Mouse (Mus musculus): ENCODE data around the gene Gjb2. TPM values are rescaled to one million over a fixed set of nuclear protein-coding genes. Genes with fewer than 3 reads are reported as not detected.
A peak's percentile ranks its signal among the peaks of the same experiment; 100 is the strongest.

Gene Gjb2
- polyA plus RNA-seq, 1 experiment from 2014 or later = 92.7 TPM

DNA sequence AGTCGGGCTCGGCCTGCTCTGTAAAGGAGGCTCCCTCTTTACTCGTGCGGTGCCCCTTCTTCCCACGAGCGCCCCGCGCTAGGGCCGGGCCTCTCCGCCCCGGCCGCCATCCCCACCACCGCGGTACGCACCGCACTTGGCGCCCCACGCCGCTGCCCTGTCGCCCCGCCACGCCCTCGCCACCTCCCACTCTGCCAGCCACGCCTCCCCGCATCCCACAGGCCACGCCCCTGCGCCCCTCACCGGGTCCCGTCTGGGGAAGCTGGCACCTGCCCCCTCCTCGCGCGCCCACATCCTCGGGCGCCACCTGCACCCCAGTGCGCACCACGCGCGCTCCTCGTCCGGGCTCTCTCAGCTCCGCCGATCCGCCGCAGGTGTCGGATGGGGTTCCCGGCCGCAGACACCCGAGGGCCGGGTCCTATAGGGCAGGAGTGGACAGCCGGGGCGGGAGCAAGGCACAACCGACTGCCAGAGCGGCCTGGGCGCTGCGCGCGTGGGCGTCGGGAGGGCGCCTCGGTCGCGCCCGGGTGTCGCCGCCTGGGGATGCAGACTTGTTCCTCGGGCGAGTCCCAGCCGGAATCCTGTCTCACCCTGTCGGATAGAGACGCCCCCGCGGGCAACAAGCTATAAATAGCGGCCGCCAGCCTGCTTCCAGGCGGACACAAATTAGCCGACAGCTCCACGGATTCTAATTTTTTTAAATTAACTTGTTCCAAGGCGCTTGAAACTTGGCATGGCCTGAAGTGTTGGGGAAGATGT is 46.8 kb downstream of the Gjb2 start, which contains the start of gene Gja3:
Gene Gja3 (minus strand): TSS at position 538 of the 759 bp plus-strand sequence.
- H3K36me3 ChIP-seq = no peaks in the 10 kb centered on the region
- H3K9me3 ChIP-seq = no peaks in the 10 kb centered on the region
- under 1% methylated on average over 76 of the region's 79 CpGs for WGBS
- peaks cover 44% of the 10 kb centered on the region for H3K27me3 ChIP-seq
- ATAC-seq (ENCODE audit: low FRiP score, low read depth) = peak; percentile 67
- H3K27ac ChIP-seq = no peak within 1 kb of the TSS
- peak within 1 kb of the TSS; percentile 95 for H3K4me2 ChIP-seq (replicated peaks)
- peak within 1 kb of the TSS; percentile 64 for H3K9ac ChIP-seq
- peaks cover 23% of the 10 kb centered on the region for H3K4me1 ChIP-seq
- peak within 1 kb of the TSS; percentile 60 for H3K4me3 ChIP-seq

DNA sequence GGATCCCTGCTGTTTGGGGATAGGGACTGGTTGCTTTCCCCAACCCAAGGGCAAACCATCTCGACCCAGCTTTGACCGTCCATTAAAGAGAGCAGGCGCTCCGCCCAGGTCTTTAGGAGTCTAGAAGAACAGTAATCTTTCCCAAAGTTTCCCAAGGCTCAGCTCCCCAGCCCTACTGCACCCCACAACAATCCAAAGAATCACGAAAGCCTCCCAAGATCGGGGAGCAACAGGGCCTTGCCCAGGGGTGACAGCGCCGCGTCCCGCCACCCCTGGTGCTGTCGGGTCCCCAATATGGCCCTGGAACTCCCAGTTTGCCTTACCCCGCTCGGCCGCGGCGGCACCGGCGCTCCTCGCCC is 47.3 kb downstream of the Gjb2 start:
- peaks cover 23% of the 10 kb centered on the region for H3K4me1 ChIP-seq
- peaks cover 44% of the 10 kb centered on the region for H3K27me3 ChIP-seq
- H3K4me2 ChIP-seq (replicated peaks) = peak overlapping the region; percentile 95
- H3K36me3 ChIP-seq = no peaks in the 10 kb centered on the region
- peak overlapping the region; percentile 64 for H3K9ac ChIP-seq
- H3K4me3 ChIP-seq = peak overlapping the region; percentile 60
- ATAC-seq (ENCODE audit: low FRiP score, low read depth) = no peak
- H3K9me3 ChIP-seq = no peaks in the 10 kb centered on the region
- H3K27ac ChIP-seq = no peak overlapping the region
- WGBS = 4% methylated on average over 19 of the region's 19 CpGs

DNA sequence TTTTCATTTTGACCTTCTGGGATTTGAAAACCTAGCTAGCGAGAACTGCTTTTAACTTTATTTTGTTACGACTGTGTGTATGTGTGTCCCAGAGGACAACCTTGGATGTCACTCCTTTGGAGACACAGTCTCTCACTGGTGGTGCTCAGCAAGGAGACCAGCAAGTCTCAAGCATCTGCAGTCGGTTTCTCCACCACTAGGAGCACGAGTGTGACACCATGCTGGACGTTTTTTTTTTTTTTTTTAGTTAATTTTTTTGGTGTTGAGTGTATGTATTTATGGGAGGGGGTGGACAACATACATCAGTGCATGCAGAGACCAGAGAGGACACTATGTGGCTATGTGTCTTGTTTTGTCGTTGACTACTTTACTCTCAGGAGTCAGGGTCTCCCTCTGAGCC is 51.8 kb downstream of the Gjb2 start:
- WGBS = 73% methylated on average over 6 of the region's 6 CpGs
- no peaks in the 10 kb centered on the region for H3K36me3 ChIP-seq
- peaks cover 17% of the 10 kb centered on the region for H3K4me1 ChIP-seq
- no peak overlapping the region for H3K4me3 ChIP-seq
- H3K9me3 ChIP-seq = no peaks in the 10 kb centered on the region
- no peak overlapping the region for H3K4me2 ChIP-seq (replicated peaks)
- ATAC-seq (ENCODE audit: low FRiP score, low read depth) = no peak
- no peak overlapping the region for H3K9ac ChIP-seq
- no peak overlapping the region for H3K27ac ChIP-seq
- H3K27me3 ChIP-seq = peaks cover 29% of the 10 kb centered on the region

Other genes with a start within 250 kb of the Gjb2 start
- gene Zmym2, start 218.0 kb downstream of the Gjb2 start, polyA plus RNA-seq (2015; fragmentation: Nextera tagmentation; extraction: Ambion mirVana) = 54.5 and 59.0 TPM in 2 replicates
- gene Gja3, start 46.6 kb downstream of the Gjb2 start, polyA plus RNA-seq (2015; fragmentation: Nextera tagmentation; extraction: Ambion mirVana) = 5.7 and 6.4 TPM in 2 replicates
- not detected in 2 replicates for gene Gm4491, start 11.2 kb upstream of the Gjb2 start, polyA plus RNA-seq (2015; fragmentation: Nextera tagmentation; extraction: Ambion mirVana)
- gene Gjb6, start 28.9 kb upstream of the Gjb2 start, polyA plus RNA-seq (2015; fragmentation: Nextera tagmentation; extraction: Ambion mirVana) = 37.2 and 42.0 TPM in 2 replicates